Mouse (Mus musculus): ENCODE measurements around the gene Sgce. TPM values are rescaled to one million over a fixed set of nuclear protein-coding genes. Genes with fewer than 3 reads are reported as not detected.

The Sgce gene
- total and polyA plus RNA-seq, 3 experiments, result not detected

DNA sequence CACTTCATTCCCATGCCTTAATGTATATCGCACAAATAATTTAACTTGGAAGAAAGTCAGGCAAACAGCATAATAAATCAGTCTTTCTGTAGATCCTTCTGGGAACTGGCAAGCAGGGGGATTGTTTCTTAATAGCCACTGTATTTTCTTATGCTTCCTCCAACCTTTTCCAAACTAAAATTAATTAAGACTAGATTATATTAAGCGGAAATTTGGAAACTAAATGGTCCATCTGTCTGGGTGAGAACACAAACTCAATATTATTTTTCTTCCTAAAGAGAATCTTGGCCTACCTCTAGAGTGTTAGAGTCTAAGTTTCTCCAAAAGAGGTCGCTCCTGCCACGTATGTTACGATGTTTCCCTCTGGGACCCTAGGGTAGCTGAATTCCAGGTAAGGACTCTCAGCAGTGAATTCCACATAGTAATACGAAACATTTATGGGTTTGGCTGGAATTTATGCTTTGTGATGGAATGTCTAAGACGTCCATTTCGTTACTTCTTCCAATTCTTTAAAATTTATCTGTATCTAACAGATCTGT lies 94.3 kb downstream of the Sgce start:
- Histone ChIP-seq H3K9ac (ENCODE audit: control insufficient read depth, low read depth, low read length, poor library complexity, severe bottlenecking) (no peak overlapping the region), H3K27ac (ENCODE audit: control insufficient read depth, low read depth, low read length) (no peak overlapping the region), H3K9me3 (replicated peaks; ENCODE audit: insufficient read depth, low read length) (no peaks in the 10 kb centered on the region), H3K4me1 (ENCODE audit: control insufficient read depth in 1 of 2, insufficient read depth in 2 of 2, low read length in 2 of 2) (peaks cover 0 to under 1% of the 10 kb centered on the region in 2 experiments; a peak in 1 of 4 replicates), H3K4me3 (ENCODE audit: control insufficient read depth in 1 of 2, insufficient read depth in 1 of 2, low read depth in 2 of 2, low read length in 2 of 2) (no peak overlapping the region), H3K27me3 (ENCODE audit: control insufficient read depth in 1 of 2, insufficient read depth in 2 of 2, low read length in 2 of 2) (no peaks in the 10 kb centered on the region; a peak in 1 of 4 replicates), H3K79me2 (ENCODE audit: control insufficient read depth, insufficient read depth, low read length, poor library complexity) (no peaks in the 10 kb centered on the region), H3K36me3 (ENCODE audit: control insufficient read depth in 1 of 2, insufficient read depth in 2 of 2, low read length in 2 of 2) (peaks cover 0 to 5% of the 10 kb centered on the region in 2 experiments; a peak in 2 of 4 replicates)
- DNase-seq (ENCODE audit: low read depth, low spot score), result no peak
- no peak for TF ChIP-seq CHD2 (IDR thresholded peaks at IDR 0.05; ENCODE audit: low read length)
- TF ChIP-seq MYB (IDR thresholded peaks at IDR 0.05; ENCODE audit: low read depth, low read length), result no peak
- TF ChIP-seq SMC3 (IDR thresholded peaks at IDR 0.05; ENCODE audit: low read depth, low read length), result no peak
- TF ChIP-seq JUND (IDR thresholded peaks at IDR 0.05; ENCODE audit: low read depth, low read length), result no peak
- no peak for TF ChIP-seq KAT2A (conservative IDR thresholded peaks at IDR 0.05; ENCODE audit: low read depth, low read length)
- TF ChIP-seq MYC (IDR thresholded peaks at IDR 0.05; ENCODE audit: low read depth, low read length), result no peak
- no peak for TF ChIP-seq ZNF384 (IDR thresholded peaks at IDR 0.05; ENCODE audit: low read depth, low read length)
- no peak for TF ChIP-seq USF1 (IDR thresholded peaks at IDR 0.05; ENCODE audit: low read depth, low read length)
- no peak for TF ChIP-seq EP300 (IDR thresholded peaks at IDR 0.05; ENCODE audit: low read depth in 1 of 2, low read length in 2 of 2)
- TF ChIP-seq UBTF (IDR thresholded peaks at IDR 0.05; ENCODE audit: borderline replicate concordance, insufficient read depth, low read depth, low read length), result no peak
- TF ChIP-seq NELFE (IDR thresholded peaks at IDR 0.05; ENCODE audit: low read depth, low read length), result no peak
- no peak for TF ChIP-seq GATA1 (IDR thresholded peaks at IDR 0.05; ENCODE audit: low read depth, low read length)
- TF ChIP-seq BHLHE40 (IDR thresholded peaks at IDR 0.05; ENCODE audit: borderline replicate concordance, low read depth, low read length), result no peak
- no peak for TF ChIP-seq POLR2A (IDR thresholded peaks at IDR 0.05; ENCODE audit: control insufficient read depth in 1 of 2, insufficient read depth in 1 of 2, low read depth in 1 of 2, low read length in 2 of 2, poor library complexity in 1 of 2)

DNA sequence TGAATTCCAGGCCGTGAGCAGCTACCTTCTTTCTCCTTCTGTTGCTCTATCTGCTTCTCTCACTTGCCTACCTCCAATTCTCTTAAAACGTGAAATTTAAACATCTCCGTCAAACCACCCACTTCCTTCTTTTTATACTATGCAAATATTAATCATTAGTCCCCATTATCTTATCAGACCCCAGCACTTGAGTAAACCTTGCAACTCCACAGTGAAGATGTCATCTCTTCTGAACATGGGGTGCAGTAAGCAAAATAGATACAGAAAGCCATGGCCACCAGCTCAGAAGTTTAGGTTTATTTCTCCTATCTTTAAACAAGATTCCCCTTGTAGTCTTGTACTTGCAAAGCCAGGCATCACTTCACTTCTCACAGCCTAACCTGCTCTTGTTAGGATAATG lies 99.7 kb downstream of the Sgce start:
- Histone ChIP-seq H3K4me1 (ENCODE audit: control insufficient read depth in 1 of 2, insufficient read depth in 2 of 2, low read length in 2 of 2) (peaks cover 0 to 5% of the 10 kb centered on the region in 2 experiments; a peak in 2 of 4 replicates), H3K27ac (ENCODE audit: control insufficient read depth, low read depth, low read length) (peak overlapping the region; percentile 47), H3K9ac (ENCODE audit: control insufficient read depth, low read depth, low read length, poor library complexity, severe bottlenecking) (peak overlapping the region; percentile 47; the same call in 1 of the 2 replicates), H3K9me3 (replicated peaks; ENCODE audit: insufficient read depth, low read length) (no peaks in the 10 kb centered on the region), H3K27me3 (ENCODE audit: control insufficient read depth in 1 of 2, insufficient read depth in 2 of 2, low read length in 2 of 2) (no peaks in the 10 kb centered on the region), H3K4me3 (ENCODE audit: control insufficient read depth in 1 of 2, insufficient read depth in 1 of 2, low read depth in 2 of 2, low read length in 2 of 2) (peak overlapping the region; percentile 23 to 46; a peak in 2 of 4 replicates), H3K36me3 (ENCODE audit: control insufficient read depth in 1 of 2, insufficient read depth in 2 of 2, low read length in 2 of 2) (peaks cover 0 to 6% of the 10 kb centered on the region in 2 experiments; a peak in 2 of 4 replicates), H3K79me2 (ENCODE audit: control insufficient read depth, insufficient read depth, low read length, poor library complexity) (no peaks in the 10 kb centered on the region)
- peak; percentile 83 for DNase-seq (ENCODE audit: low read depth, low spot score)
- TF ChIP-seq ELF1 (IDR thresholded peaks at IDR 0.05; ENCODE audit: low read depth, low read length) (0 out of 2 replicates have a peak, but pooled peaks have one; percentile 50), NRF1 (IDR thresholded peaks at IDR 0.05; ENCODE audit: insufficient read depth, low read depth, low read length, poor library complexity, severe bottlenecking) (no peak), MYB (IDR thresholded peaks at IDR 0.05; ENCODE audit: low read depth, low read length) (no peak), GATA1 (IDR thresholded peaks at IDR 0.05; ENCODE audit: low read depth, low read length) (peak; percentile 96), SIN3A (IDR thresholded peaks at IDR 0.05; ENCODE audit: low read length) (peak; percentile 64; the same call in 1 of the 2 replicates), POLR2A (IDR thresholded peaks at IDR 0.05; ENCODE audit: control insufficient read depth in 1 of 2, insufficient read depth in 1 of 2, low read depth in 1 of 2, low read length in 2 of 2, poor library complexity in 1 of 2) (no peak), USF2 (IDR thresholded peaks at IDR 0.05; ENCODE audit: borderline replicate concordance in 1 of 2, insufficient read depth in 1 of 2, low read depth in 1 of 2, low read length in 2 of 2) (no peak), CHD1 (IDR thresholded peaks at IDR 0.05; ENCODE audit: low read depth, low read length) (no peak), ZNF384 (IDR thresholded peaks at IDR 0.05; ENCODE audit: low read depth, low read length) (no peak), TAL1 (IDR thresholded peaks at IDR 0.05; ENCODE audit: low read length) (peak; percentile 35; the same call in 1 of the 2 replicates), TCF12 (IDR thresholded peaks at IDR 0.05; ENCODE audit: low read depth, low read length) (peak; percentile 84), MAX (IDR thresholded peaks at IDR 0.05; ENCODE audit: low read length) (no peak), UBTF (IDR thresholded peaks at IDR 0.05; ENCODE audit: borderline replicate concordance, insufficient read depth, low read depth, low read length) (no peak), NELFE (IDR thresholded peaks at IDR 0.05; ENCODE audit: low read depth, low read length) (no peak), GABPA (IDR thresholded peaks at IDR 0.05; ENCODE audit: low read depth, low read length) (no peak), ZMIZ1 (IDR thresholded peaks at IDR 0.05; ENCODE audit: low read depth, low read length) (no peak), ZC3H11A (IDR thresholded peaks at IDR 0.05; ENCODE audit: low read depth, low read length) (no peak), JUND (IDR thresholded peaks at IDR 0.05; ENCODE audit: low read depth, low read length) (no peak), SMC3 (IDR thresholded peaks at IDR 0.05; ENCODE audit: low read depth, low read length) (no peak), ETS1 (IDR thresholded peaks at IDR 0.05; ENCODE audit: low read depth, low read length) (peak; percentile 89), RCOR1 (IDR thresholded peaks at IDR 0.05; ENCODE audit: low read depth, low read length) (peak; percentile 86), BHLHE40 (IDR thresholded peaks at IDR 0.05; ENCODE audit: borderline replicate concordance, low read depth, low read length) (peak; percentile 45), MAFK (IDR thresholded peaks at IDR 0.05; ENCODE audit: borderline replicate concordance, low read depth, low read length) (no peak), USF1 (IDR thresholded peaks at IDR 0.05; ENCODE audit: low read depth, low read length) (no peak)

All from MEL (cell line).